9 mouse cellular contexts compared by ENCODE assay signal in genomic region chr1:55239237-55239636, GRCm38 (mm10). TPM values are rescaled to one million over a fixed set of nuclear protein-coding genes. Genes with fewer than 3 reads are reported as not detected.
DNase-seq lines count a peak whose midpoint lies in the region; ATAC-seq and TF ChIP-seq lines count a peak whose summit lies in the region.
"Had no signal": no experiment of that assay in that cellular context is flagged by ENCODE, and none has a peak within 500 bp of the region (broad histone marks: within the 10 kb centered on the region; RNA-seq: fewer than 3 reads in every experiment).

No protein-coding gene starts in this region.

- in situ Hi-C loops in CH12.LX (cut with MboI; ENCODE audit: low pct_ligation_motif_present, low pct_unique_long_range_greater_than_20kb, low sequenced_read_pairs): no loop called here

- peak; percentile 44 to 56 for DNase-seq in cerebellum, adult 18-20 months
- DNase-seq in cerebellum, adult 11-12 months: no peak
- peak; percentile 77 for DNase-seq in CH12.LX (ENCODE audit: extremely low read depth)
- DNase-seq in embryonic facial prominence, embryonic 11.5 days (ENCODE audit: low spot score): peak; percentile 88
- DNase-seq in hindbrain, embryonic 11.5 days (ENCODE audit: low spot score): peak; percentile 76
- DNase-seq in midbrain, postnatal 0 days (ENCODE audit: low spot score): peak; percentile 85
- DNase-seq in frontal cortex, postnatal 10 days (ENCODE audit: low spot score in 2 of 2): no peak

- peaks cover 0 to 37% of the 10 kb centered on the region in 2 experiments for H3K36me3 ChIP-seq in CH12.LX (replicated peaks in 1 of 2; ENCODE audit: control insufficient read depth in 1 of 2, insufficient read depth in 1 of 2, low read length in 1 of 2)
- no peaks in the 10 kb centered on the region for H3K36me3 ChIP-seq in embryonic facial prominence, embryonic 11.5 days (replicated peaks; ENCODE audit: control insufficient read depth, insufficient read depth, low read depth, low read length)
- no peaks in the 10 kb centered on the region for H3K36me3 ChIP-seq in hindbrain, embryonic 11.5 days (ENCODE audit: control insufficient read depth, insufficient read depth, low read length)
- no peaks in the 10 kb centered on the region; the same call in 1 of the 2 replicates for H3K36me3 ChIP-seq in limb, embryonic 15.5 days
- H3K36me3 ChIP-seq in midbrain, postnatal 0 days (ENCODE audit: insufficient read depth, low read length): no peaks in the 10 kb centered on the region

- TF ChIP-seq POLR2A in CH12.LX (IDR thresholded peaks at IDR 0.05; ENCODE audit: low read depth, low read length): no peak

- no peak for ATAC-seq in embryonic facial prominence, embryonic 11.5 days (replicated peaks; ENCODE audit: insufficient number of reproducible peaks, low FRiP score, low TSS enrichment, low read depth)
- ATAC-seq in hindbrain, embryonic 11.5 days (ENCODE audit: low FRiP score): no peak
- no peak for ATAC-seq in limb, embryonic 15.5 days (ENCODE audit: insufficient number of reproducible peaks, low FRiP score, low TSS enrichment, low read depth)
- ATAC-seq in midbrain, postnatal 0 days (ENCODE audit: low FRiP score): no peak
- ATAC-seq: Patski had no signal

- no peak for TF ChIP-seq EP300 in CH12.LX (IDR thresholded peaks at IDR 0.05; ENCODE audit: low read length)

- dilution Hi-C loops in CH12.LX (cut with MboI; ENCODE audit: extremely low pct_ligation_motif_present, extremely low pct_unique_long_range_greater_than_20kb, low sequenced_read_pairs): no loop called here

- H3K79me2 ChIP-seq in CH12.LX (replicated peaks; ENCODE audit: control insufficient read depth, extremely low read depth, insufficient read depth, poor library complexity, severe bottlenecking): peaks cover 46% of the 10 kb centered on the region

- WGBS in embryonic facial prominence, embryonic 11.5 days: 2% methylated on average over 1 of the region's 1 CpGs
- WGBS in hindbrain, embryonic 11.5 days: 4% methylated on average over 1 of the region's 1 CpGs
- 0% methylated on average over 1 of the region's 1 CpGs for WGBS in limb, embryonic 15.5 days
- 8% methylated on average over 1 of the region's 1 CpGs for WGBS in midbrain, postnatal 0 days

- peak overlapping the region; percentile 56; the same call in 1 of the 2 replicates for H3K9ac ChIP-seq in CH12.LX (ENCODE audit: insufficient read depth, low read depth)
- H3K9ac ChIP-seq in embryonic facial prominence, embryonic 11.5 days (replicated peaks; ENCODE audit: low read length): no peak overlapping the region
- no peak overlapping the region for H3K9ac ChIP-seq in hindbrain, embryonic 11.5 days (ENCODE audit: low read depth, low read length)
- H3K9ac ChIP-seq in limb, embryonic 15.5 days: no peak overlapping the region
- H3K9ac ChIP-seq in midbrain, postnatal 0 days (replicated peaks; ENCODE audit: low read length, poor library complexity, severe bottlenecking): no peak overlapping the region

- H3K4me2 ChIP-seq in CH12.LX (ENCODE audit: insufficient read depth, low read depth, poor library complexity, severe bottlenecking): peak overlapping the region; percentile 83
- peak overlapping the region; percentile 94 for H3K4me2 ChIP-seq in embryonic facial prominence, embryonic 11.5 days (ENCODE audit: low read depth, low read length)
- H3K4me2 ChIP-seq in hindbrain, embryonic 11.5 days (replicated peaks; ENCODE audit: low read depth, low read length): peak overlapping the region; percentile 86
- H3K4me2 ChIP-seq in limb, embryonic 15.5 days: peak overlapping the region; percentile 87; the same call in 1 of the 2 replicates
- peak overlapping the region; percentile 96 for H3K4me2 ChIP-seq in midbrain, postnatal 0 days (ENCODE audit: low read depth, low read length, poor library complexity, severe bottlenecking)

- no peak overlapping the region for H3K27ac ChIP-seq in CH12.LX (ENCODE audit: insufficient read depth, low read depth)
- no peak overlapping the region for H3K27ac ChIP-seq in embryonic facial prominence, embryonic 11.5 days (replicated peaks; ENCODE audit: low read depth, low read length)
- H3K27ac ChIP-seq in hindbrain, embryonic 11.5 days (ENCODE audit: low read depth, low read length): no peak overlapping the region
- H3K27ac ChIP-seq in limb, embryonic 15.5 days: no peak overlapping the region
- no peak overlapping the region for H3K27ac ChIP-seq in midbrain, postnatal 0 days (ENCODE audit: low read depth, low read length)

- H3K4me1 ChIP-seq in CH12.LX (ENCODE audit: control insufficient read depth in 1 of 2, insufficient read depth in 2 of 2): peaks cover 0 to 38% of the 10 kb centered on the region in 2 experiments; a peak in 2 of 4 replicates
- H3K4me1 ChIP-seq in embryonic facial prominence, embryonic 11.5 days (ENCODE audit: control insufficient read depth, insufficient read depth, low read length): no peaks in the 10 kb centered on the region
- H3K4me1 ChIP-seq in hindbrain, embryonic 11.5 days (replicated peaks; ENCODE audit: control insufficient read depth, insufficient read depth, low read length): peaks cover 5% of the 10 kb centered on the region
- peaks cover 14% of the 10 kb centered on the region for H3K4me1 ChIP-seq in limb, embryonic 15.5 days
- H3K4me1 ChIP-seq in midbrain, postnatal 0 days (ENCODE audit: insufficient read depth, low read length): peaks cover 19% of the 10 kb centered on the region

- no peaks in the 10 kb centered on the region for H3K27me3 ChIP-seq in CH12.LX (replicated peaks)
- H3K27me3 ChIP-seq in embryonic facial prominence, embryonic 11.5 days (ENCODE audit: control insufficient read depth, insufficient read depth, low read length): no peaks in the 10 kb centered on the region
- no peaks in the 10 kb centered on the region for H3K27me3 ChIP-seq in hindbrain, embryonic 11.5 days (ENCODE audit: control insufficient read depth, insufficient read depth, low read length)
- H3K27me3 ChIP-seq in limb, embryonic 15.5 days: no peaks in the 10 kb centered on the region
- no peaks in the 10 kb centered on the region for H3K27me3 ChIP-seq in midbrain, postnatal 0 days (ENCODE audit: insufficient read depth, low read length)
- H3K27me3 ChIP-seq: Patski had no signal

- H3K9me3 ChIP-seq in CH12.LX (replicated peaks; ENCODE audit: low read length): peaks cover 2% of the 10 kb centered on the region
- no peaks in the 10 kb centered on the region for H3K9me3 ChIP-seq in embryonic facial prominence, embryonic 11.5 days (replicated peaks; ENCODE audit: control insufficient read depth, low read length)
- H3K9me3 ChIP-seq in hindbrain, embryonic 11.5 days (ENCODE audit: control insufficient read depth, low read length): no peaks in the 10 kb centered on the region
- no peaks in the 10 kb centered on the region for H3K9me3 ChIP-seq in limb, embryonic 15.5 days
- H3K9me3 ChIP-seq in midbrain, postnatal 0 days (ENCODE audit: low read length): no peaks in the 10 kb centered on the region

- H3K4me3 ChIP-seq in CH12.LX (replicated peaks in 1 of 3; ENCODE audit: low read depth in 2 of 3, low read length in 2 of 3, poor library complexity in 1 of 3): peak overlapping the region in 2 of 3 experiments; percentile 89 to 97
- peak overlapping the region; percentile 78 for H3K4me3 ChIP-seq in embryonic facial prominence, embryonic 11.5 days (ENCODE audit: low read depth, low read length)
- H3K4me3 ChIP-seq in hindbrain, embryonic 11.5 days (ENCODE audit: low read depth, low read length): peak overlapping the region; percentile 85; the same call in 1 of the 2 replicates
- H3K4me3 ChIP-seq in limb, embryonic 15.5 days: peak overlapping the region; percentile 87; the same call in 1 of the 2 replicates
- peak overlapping the region; percentile 58 for H3K4me3 ChIP-seq in midbrain, postnatal 0 days (ENCODE audit: low read depth, low read length)

- TF ChIP-seq CTCF in CH12.LX (conservative IDR thresholded peaks at IDR 0.05 in 1 of 2, IDR thresholded peaks at IDR 0.05 in 1 of 2; ENCODE audit: low read depth in 2 of 2, low read length in 2 of 2): peak; percentile 51 to 83; a peak in 3 of 4 replicates
- peak; percentile 88 for TF ChIP-seq CTCF in midbrain, postnatal 0 days (IDR thresholded peaks at IDR 0.05)

- peak; percentile 83 for TF ChIP-seq RAD21 in CH12.LX (IDR thresholded peaks at IDR 0.05; ENCODE audit: low read depth, low read length)

TF ChIP-seq in CH12.LX, 34 proteins besides CTCF, POLR2A, EP300 and RAD21:
- peak; percentile 66 for TF ChIP-seq SMC3 (IDR thresholded peaks at IDR 0.05; ENCODE audit: low read depth, low read length)
- peak; percentile 61 for TF ChIP-seq ZNF384 (IDR thresholded peaks at IDR 0.05; ENCODE audit: low read depth, low read length)
- no peak for TF ChIP-seq NRF1 (IDR thresholded peaks at IDR 0.05; ENCODE audit: low read depth, low read length)
- TF ChIP-seq PAX5 (IDR thresholded peaks at IDR 0.05; ENCODE audit: low read length): no peak
- 0 out of 2 replicates have a peak, but pooled peaks have one; percentile 46 for TF ChIP-seq MYC (IDR thresholded peaks at IDR 0.05; ENCODE audit: low read depth, low read length)

RNA-seq across cellular contexts. Expression of gene Mars2, which starts 2.3 kb away (rescaled TPM):
- total RNA-seq in CH12.LX (2012; rRNA removed): 4.5 and 5.7 TPM in 2 replicates
- total RNA-seq in CH12.LX (2014; rRNA removed): 5.6 and 5.8 TPM in 2 replicates
- polyA plus RNA-seq in CH12.LX (2012; ENCODE audit: insufficient read length, low read depth): 3.5 and 3.7 TPM in 2 replicates
- 2.4 and 2.8 TPM in 2 replicates for polyA plus RNA-seq in embryonic facial prominence, embryonic 11.5 days (2014; fragmentation: Nextera tagmentation; extraction: Ambion mirVana)
- 2.7 TPM in 2 replicates for polyA plus RNA-seq in hindbrain, embryonic 11.5 days (2014; fragmentation: Nextera tagmentation; extraction: Ambion mirVana)
- polyA plus RNA-seq in limb, embryonic 15.5 days (2015; fragmentation: Nextera tagmentation; extraction: Ambion mirVana): 2.5 and 3.1 TPM in 2 replicates
- 11.6 and 14.4 TPM in 2 replicates for total RNA-seq in midbrain, postnatal 0 days (2014; rRNA removed)
- 2.4 and 2.5 TPM in 2 replicates for polyA plus RNA-seq in midbrain, postnatal 0 days (2015; fragmentation: Nextera tagmentation; extraction: Ambion mirVana)

RNA-seq across cellular contexts. Expression of gene Rftn2, which starts 12.7 kb away (rescaled TPM):
- 0.88 and 1.4 TPM in 2 replicates for total RNA-seq in CH12.LX (2012; rRNA removed)
- 0.96 and 1.1 TPM in 2 replicates for total RNA-seq in CH12.LX (2014; rRNA removed)
- polyA plus RNA-seq in CH12.LX (2012; ENCODE audit: insufficient read length, low read depth): 0.91 and 1.4 TPM in 2 replicates
- polyA plus RNA-seq in embryonic facial prominence, embryonic 11.5 days (2014; fragmentation: Nextera tagmentation; extraction: Ambion mirVana): 20.1 and 20.5 TPM in 2 replicates
- polyA plus RNA-seq in hindbrain, embryonic 11.5 days (2014; fragmentation: Nextera tagmentation; extraction: Ambion mirVana): 9.7 and 10.8 TPM in 2 replicates
- 28.0 and 31.8 TPM in 2 replicates for polyA plus RNA-seq in limb, embryonic 15.5 days (2015; fragmentation: Nextera tagmentation; extraction: Ambion mirVana)
- 10.4 and 10.9 TPM in 2 replicates for total RNA-seq in midbrain, postnatal 0 days (2014; rRNA removed)
- polyA plus RNA-seq in midbrain, postnatal 0 days (2015; fragmentation: Nextera tagmentation; extraction: Ambion mirVana): 11.4 and 12.0 TPM in 2 replicates

Comparison
In these comparisons a context has a peak if more than half of its experiments do, and no peak if none do; other contexts are left out.
1. DNase-seq: peak in cerebellum, adult 18-20 months (2 of 2), CH12.LX (single experiment), embryonic facial prominence, embryonic 11.5 days (single experiment), hindbrain, embryonic 11.5 days (single experiment) and midbrain, postnatal 0 days (single experiment); none in cerebellum, adult 11-12 months (single experiment) and frontal cortex, postnatal 10 days (0 of 2).
2. Peak in every context shown above with its lines, with median percentiles within 50 percentile points of each other: H3K4me2 ChIP-seq and H3K4me3 ChIP-seq.